Mouse (Mus musculus) limb, embryonic 15.5 days (tissue): Measurements from ENCODE around the gene Tasp1. TPM values are rescaled to one million over a fixed set of nuclear protein-coding genes. Genes with fewer than 3 reads are reported as not detected.
"Not testable (repeated sequence)": the region's sequence is repeated elsewhere in the genome, so short reads cannot be mapped to it uniquely, and the experiment has no call there.

Source experiments
- ATAC-seq: fragments of 200-750 bp; cut with Nextera tagmentation; 2 replicates; pipeline ENCODE4 v1.8.0; 2017; ENCODE audit warnings: low read depth, moderate TSS enrichment; ENCODE audit not compliant: insufficient number of reproducible peaks, low FRiP score, low TSS enrichment
- H3K27ac ChIP-seq: fragments of 300-500 bp; sonication (generic); 2 replicates; pipeline ENCODE4 v1.5.1; 2015; ENCODE audit warnings: moderate library complexity, mild to moderate bottlenecking, inconsistent platforms
- H3K27me3 ChIP-seq: fragments of 300-500 bp; sonication (generic); 2 replicates; pipeline ENCODE4 v1.6.1; 2015; ENCODE audit warnings: inconsistent platforms
- H3K36me3 ChIP-seq: fragments of 300-500 bp; sonication (generic); 2 replicates; pipeline ENCODE4 v1.6.1; 2015; ENCODE audit warnings: inconsistent platforms
- H3K4me1 ChIP-seq: fragments of 300-500 bp; sonication (generic); 2 replicates; pipeline ENCODE4 v1.6.1; 2015; ENCODE audit warnings: inconsistent platforms
- H3K4me2 ChIP-seq: fragments of 300-500 bp; sonication (generic); 2 replicates; pipeline ENCODE4 v1.6.1; 2015; ENCODE audit warnings: mild to moderate bottlenecking, inconsistent platforms
- H3K4me3 ChIP-seq: fragments of 300-500 bp; sonication (generic); 2 replicates; pipeline ENCODE4 v1.5.1; 2015; ENCODE audit warnings: mild to moderate bottlenecking, inconsistent platforms
- H3K9ac ChIP-seq: fragments of 300-500 bp; sonication (generic); 2 replicates; pipeline ENCODE4 v1.6.1; 2015; ENCODE audit warnings: inconsistent platforms
- H3K9me3 ChIP-seq: fragments of 300-500 bp; sonication (generic); 2 replicates; pipeline ENCODE4 v1.6.1; 2016; ENCODE audit warnings: inconsistent platforms
- WGBS: fragments of 180-500 bp; shearing (Covaris S2); methylation state at CpG from one replicate; pipeline ENCODE4 v1.1.7; 2015; 5-methylcytosine and 5-hydroxymethylcytosine counted together
- polyA plus RNA-seq: library from polyadenylated mRNA; unstranded; fragments of >200 nt; fragmentation: Nextera tagmentation; extraction: Ambion mirVana; gene quantifications from 2 replicates; pipeline ENCODE4 v1.2.1, GENCODE M21; 2015

Gene Tasp1
- polyA plus RNA-seq, 1 experiment from 2014 or later: 20.4 TPM

GRCm38 (mm10) chr2:140042522-140043131 is 24.0 kb downstream of the Tasp1 start:
- peaks cover 19% of the 10 kb centered on the region; the same call in 1 of the 2 replicates for H3K36me3 ChIP-seq
- no peak overlapping the region for H3K4me3 ChIP-seq
- no peak overlapping the region for H3K27ac ChIP-seq
- H3K27me3 ChIP-seq: no peaks in the 10 kb centered on the region
- H3K4me1 ChIP-seq: no peaks in the 10 kb centered on the region
- H3K9ac ChIP-seq: no peak overlapping the region
- H3K4me2 ChIP-seq: no peak overlapping the region
- no peaks in the 10 kb centered on the region for H3K9me3 ChIP-seq
- 83% methylated on average over 2 of the region's 2 CpGs for WGBS
- ATAC-seq: no peak

DNA sequence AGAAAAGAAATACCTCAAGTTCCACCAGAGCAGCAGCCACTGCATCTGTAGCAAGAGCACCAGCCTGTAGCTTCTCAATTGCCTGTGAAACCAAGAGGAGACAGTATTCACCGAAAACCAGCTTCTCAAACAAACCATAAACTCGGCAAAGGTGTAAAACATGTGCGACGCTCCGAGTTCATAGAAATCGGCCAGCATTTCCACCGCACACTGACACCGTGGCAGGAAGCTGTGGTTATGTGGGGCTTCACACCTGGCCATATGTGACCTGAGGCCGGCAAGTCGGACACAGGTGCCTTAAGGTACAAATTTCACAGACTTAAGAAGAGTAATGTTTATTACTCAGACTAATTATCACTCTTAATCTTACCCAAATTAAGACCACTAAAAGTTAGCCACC is 24.5 kb downstream of the Tasp1 start:
- no peaks in the 10 kb centered on the region for H3K4me1 ChIP-seq
- H3K36me3 ChIP-seq: peaks cover 20% of the 10 kb centered on the region; the same call in 1 of the 2 replicates

GRCm38 (mm10) chr2:140037459-140037858 is 29.1 kb downstream of the Tasp1 start:
- Histone ChIP-seq H3K9ac (no peak overlapping the region), H3K36me3 (peaks cover 7% of the 10 kb centered on the region; the same call in 1 of the 2 replicates), H3K4me3 (no peak overlapping the region), H3K4me1 (no peaks in the 10 kb centered on the region), H3K9me3 (no peaks in the 10 kb centered on the region), H3K4me2 (no peak overlapping the region), H3K27me3 (no peaks in the 10 kb centered on the region), H3K27ac (no peak overlapping the region)
- ATAC-seq: no peak
- 86% methylated on average over 2 of the region's 2 CpGs for WGBS

More for the DNA sequence above, 24.5 kb downstream of the Tasp1 start:
- H3K27me3 ChIP-seq: no peaks in the 10 kb centered on the region
- no peaks in the 10 kb centered on the region for H3K9me3 ChIP-seq
- 77% methylated on average over 10 of the region's 10 CpGs for WGBS
- H3K27ac ChIP-seq: no peak overlapping the region
- H3K4me2 ChIP-seq: no peak overlapping the region
- no peak overlapping the region for H3K4me3 ChIP-seq
- no peak for ATAC-seq
- no peak overlapping the region for H3K9ac ChIP-seq

DNA sequence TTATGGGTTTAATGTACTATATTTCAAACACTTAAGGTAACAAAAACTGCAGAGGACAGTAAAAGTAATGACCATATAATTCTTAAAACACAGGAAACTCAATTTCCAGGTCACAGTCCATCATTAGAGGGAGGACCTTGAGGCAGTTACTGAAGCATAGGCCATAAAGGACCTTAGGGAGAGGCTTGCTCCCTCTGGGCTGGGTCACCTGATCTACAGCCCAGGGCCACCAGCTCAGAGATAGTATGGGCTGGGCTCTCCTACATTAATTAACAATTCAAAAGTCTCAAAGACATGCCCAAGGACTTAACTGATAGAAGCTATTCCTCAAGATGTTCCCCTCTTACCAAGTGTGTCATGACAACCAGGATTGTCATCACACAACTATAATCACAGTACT is 29.8 kb downstream of the Tasp1 start:
- no peak overlapping the region for H3K27ac ChIP-seq
- H3K4me3 ChIP-seq: no peak overlapping the region
- H3K9ac ChIP-seq: no peak overlapping the region
- no peaks in the 10 kb centered on the region for H3K4me1 ChIP-seq
- peaks cover 5% of the 10 kb centered on the region; the same call in 1 of the 2 replicates for H3K36me3 ChIP-seq
- no peaks in the 10 kb centered on the region for H3K27me3 ChIP-seq
- no peak for ATAC-seq
- no peaks in the 10 kb centered on the region for H3K9me3 ChIP-seq
- no peak overlapping the region for H3K4me2 ChIP-seq

DNA sequence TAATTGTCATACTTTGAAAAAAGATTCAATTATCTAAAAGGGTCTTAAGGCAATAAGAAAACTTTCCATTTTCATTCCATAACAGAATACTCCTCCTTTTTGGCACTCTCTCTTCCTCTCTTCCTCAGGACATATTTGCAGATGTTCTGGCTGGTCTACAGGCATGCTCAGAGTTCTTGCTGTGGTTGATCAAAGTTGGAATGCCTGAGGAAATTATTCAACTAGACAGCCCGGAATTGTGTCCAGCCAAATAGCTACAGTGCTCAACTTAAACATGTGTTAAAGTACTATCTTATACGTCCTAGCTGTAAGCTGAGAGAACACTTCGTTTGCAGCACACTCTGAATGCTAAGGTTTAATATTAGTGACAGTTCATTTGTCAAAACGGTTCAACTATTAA is 41.7 kb downstream of the Tasp1 start:
- Histone ChIP-seq H3K9me3 (no peaks in the 10 kb centered on the region), H3K4me2 (no peak overlapping the region), H3K9ac (no peak overlapping the region), H3K4me3 (no peak overlapping the region), H3K27ac (peak overlapping the region; percentile 35; the same call in 1 of the 2 replicates), H3K27me3 (no peaks in the 10 kb centered on the region), H3K36me3 (peaks cover 17% of the 10 kb centered on the region), H3K4me1 (no peaks in the 10 kb centered on the region)
- ATAC-seq: peak; percentile 48; the same call in 1 of the 2 replicates
- WGBS: 28% methylated on average over 4 of the region's 4 CpGs

DNA sequence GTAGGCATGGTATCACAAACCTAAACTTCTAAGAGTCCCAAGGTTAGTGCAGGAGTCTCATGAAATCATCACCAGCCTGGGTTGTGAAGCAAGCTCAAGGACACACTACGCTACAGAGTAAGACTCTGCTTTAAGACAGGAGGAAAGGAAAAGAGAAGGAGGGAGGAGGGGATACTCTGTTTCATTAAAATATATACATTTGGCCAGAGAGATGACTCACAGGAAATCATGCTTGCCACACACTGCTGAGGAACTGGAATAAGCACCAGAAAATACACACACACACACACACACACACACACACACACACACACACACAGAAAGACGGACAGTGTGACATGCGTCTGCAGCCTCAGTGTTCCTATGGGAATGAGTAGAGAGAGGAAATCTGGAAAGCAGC is 59.2 kb downstream of the Tasp1 start:
- H3K36me3 ChIP-seq: peaks cover 3% of the 10 kb centered on the region; the same call in 1 of the 2 replicates
- no peaks in the 10 kb centered on the region for H3K27me3 ChIP-seq
- 96% methylated on average over 3 of the region's 3 CpGs for WGBS
- no peak overlapping the region for H3K4me2 ChIP-seq
- H3K4me1 ChIP-seq: no peaks in the 10 kb centered on the region
- H3K4me3 ChIP-seq: no peak overlapping the region
- no peak overlapping the region for H3K9ac ChIP-seq
- H3K27ac ChIP-seq: no peak overlapping the region
- ATAC-seq: no peak
- H3K9me3 ChIP-seq: no peaks in the 10 kb centered on the region

- H3K27me3 ChIP-seq: no peaks in the 10 kb centered on the region
- H3K4me2 ChIP-seq: no peak overlapping the region
- 91% methylated on average over 2 of the region's 2 CpGs for WGBS
- no peak overlapping the region for H3K9ac ChIP-seq
- no peak overlapping the region for H3K4me3 ChIP-seq
- ATAC-seq: no peak
- H3K36me3 ChIP-seq: peaks cover 10% of the 10 kb centered on the region; the same call in 1 of the 2 replicates
- no peak overlapping the region for H3K27ac ChIP-seq
- H3K4me1 ChIP-seq: no peaks in the 10 kb centered on the region
- H3K9me3 ChIP-seq: no peaks in the 10 kb centered on the region
These were observed 68.4 kb downstream of the Tasp1 start for GRCm38 (mm10) chr2:139998170-139998569.

DNA sequence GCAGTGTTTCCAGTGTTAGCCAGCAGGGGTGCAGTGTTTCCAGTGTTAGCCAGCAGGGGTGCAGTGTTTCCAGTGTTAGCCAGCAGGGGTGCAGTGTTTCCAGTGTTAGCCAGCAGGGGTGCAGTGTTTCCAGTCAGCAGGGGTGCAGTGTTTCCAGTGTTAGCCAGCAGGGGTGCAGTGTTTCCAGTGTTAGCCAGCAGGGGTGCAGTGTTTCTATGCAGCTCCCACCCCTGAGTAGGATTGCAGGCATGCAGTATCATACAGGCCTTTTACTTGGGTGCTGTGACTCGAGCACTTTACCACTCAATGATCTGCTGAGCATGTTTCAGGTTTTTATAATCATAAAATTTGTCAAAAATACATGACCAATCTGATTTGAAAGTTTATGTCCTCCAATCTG is 76.7 kb downstream of the Tasp1 start:
- not testable (repeated sequence) for H3K36me3 ChIP-seq, H3K4me3 ChIP-seq, H3K27ac ChIP-seq, H3K4me1 ChIP-seq, H3K4me2 ChIP-seq, ATAC-seq, H3K9me3 ChIP-seq, H3K27me3 ChIP-seq, H3K9ac ChIP-seq
- WGBS: 90% methylated on average over 1 of the region's 1 CpGs

DNA sequence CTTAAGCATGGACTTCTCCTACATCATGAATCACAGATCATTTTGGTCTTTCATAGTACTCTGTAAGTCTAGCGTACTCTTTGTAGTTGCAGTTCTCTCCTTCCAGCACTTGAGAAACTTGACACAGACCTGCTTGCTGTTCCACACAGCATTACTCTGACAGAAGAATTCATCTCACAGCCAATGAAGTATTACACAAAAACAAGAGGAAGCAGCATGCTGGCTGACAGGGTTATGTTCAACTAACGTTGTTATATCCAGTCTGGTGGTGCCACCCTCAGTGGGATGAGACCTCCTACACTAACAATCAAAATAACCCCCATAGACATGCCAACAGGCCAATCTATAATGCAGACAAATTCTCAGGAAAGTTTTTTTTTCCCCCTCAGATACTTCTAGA is 99.2 kb downstream of the Tasp1 start:
- Histone ChIP-seq H3K9me3 (no peaks in the 10 kb centered on the region), H3K36me3 (no peaks in the 10 kb centered on the region), H3K27ac (no peak overlapping the region), H3K9ac (no peak overlapping the region), H3K27me3 (no peaks in the 10 kb centered on the region), H3K4me1 (no peaks in the 10 kb centered on the region), H3K4me3 (no peak overlapping the region), H3K4me2 (no peak overlapping the region)
- no peak for ATAC-seq
- 79% methylated on average over 2 of the region's 2 CpGs for WGBS

DNA sequence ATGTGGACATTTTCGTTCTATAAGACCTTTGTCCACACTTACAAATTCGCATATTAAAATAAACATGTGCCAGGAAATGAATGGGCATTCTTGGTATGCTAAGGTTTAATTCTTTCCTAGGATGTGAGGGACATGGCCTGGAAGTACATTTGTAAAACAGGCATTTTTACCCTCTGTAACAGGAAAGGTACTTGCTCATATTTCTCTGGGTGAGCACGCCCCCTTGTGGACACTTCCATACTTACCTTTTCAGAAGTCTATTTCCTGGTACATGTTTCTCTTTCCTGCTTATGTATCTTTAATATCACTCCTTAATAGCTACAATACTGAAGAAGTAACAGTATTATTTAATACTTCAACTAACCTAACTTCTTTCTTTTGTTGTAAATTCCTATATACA is 100.3 kb downstream of the Tasp1 start:
- Histone ChIP-seq H3K27me3 (no peaks in the 10 kb centered on the region), H3K9me3 (no peaks in the 10 kb centered on the region), H3K4me2 (no peak overlapping the region), H3K36me3 (no peaks in the 10 kb centered on the region), H3K4me1 (no peaks in the 10 kb centered on the region), H3K9ac (no peak overlapping the region), H3K4me3 (no peak overlapping the region), H3K27ac (no peak overlapping the region)
- no peak for ATAC-seq
- 47% methylated on average over 3 of the region's 3 CpGs for WGBS

DNA sequence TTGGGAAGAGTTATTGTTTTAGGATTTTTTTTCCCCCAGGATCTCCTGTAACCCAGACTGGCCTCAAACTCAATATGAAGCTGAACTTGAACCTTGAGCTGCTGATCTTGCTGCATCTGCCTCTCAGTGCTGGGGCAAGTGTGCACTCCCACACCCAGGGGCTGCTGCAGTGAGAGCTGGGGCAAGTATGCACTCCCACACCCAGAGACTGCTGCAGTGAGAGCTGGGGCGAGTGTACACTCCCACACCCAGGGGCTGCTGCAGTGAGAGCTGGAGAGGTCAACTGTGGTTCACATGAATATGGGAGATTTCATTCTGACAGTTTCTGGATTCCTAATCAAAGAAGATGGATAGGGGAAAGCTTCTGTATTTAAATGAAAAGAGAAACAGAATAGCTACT is 117.8 kb downstream of the Tasp1 start:
- H3K27ac ChIP-seq: no peak overlapping the region
- WGBS: 43% methylated on average over 1 of the region's 1 CpGs
- no peak for ATAC-seq

GRCm38 (mm10) chr2:139937581-139937980 is 129.0 kb downstream of the Tasp1 start:
- Histone ChIP-seq H3K4me3 (no peak overlapping the region), H3K4me2 (no peak overlapping the region), H3K36me3 (peaks cover 7% of the 10 kb centered on the region), H3K27ac (no peak overlapping the region), H3K27me3 (no peaks in the 10 kb centered on the region), H3K4me1 (no peaks in the 10 kb centered on the region), H3K9me3 (no peaks in the 10 kb centered on the region), H3K9ac (no peak overlapping the region)
- WGBS: 79% methylated on average over 2 of the region's 2 CpGs
- ATAC-seq: no peak

More for the DNA sequence above, 117.8 kb downstream of the Tasp1 start:
- Histone ChIP-seq H3K4me3 (no peak overlapping the region), H3K4me1 (no peaks in the 10 kb centered on the region), H3K4me2 (no peak overlapping the region), H3K36me3 (no peaks in the 10 kb centered on the region), H3K9me3 (no peaks in the 10 kb centered on the region), H3K27me3 (no peaks in the 10 kb centered on the region), H3K9ac (no peak overlapping the region)

GRCm38 (mm10) chr2:139934577-139934976 is 132.0 kb downstream of the Tasp1 start:
- ATAC-seq: no peak

More at GRCm38 (mm10) chr2:139934577-139934976, 132.0 kb downstream of the Tasp1 start:
- H3K36me3 ChIP-seq: no peaks in the 10 kb centered on the region
- H3K4me1 ChIP-seq: no peaks in the 10 kb centered on the region
- no peak overlapping the region for H3K9ac ChIP-seq
- peak overlapping the region; percentile 71 for H3K27ac ChIP-seq
- H3K9me3 ChIP-seq: no peaks in the 10 kb centered on the region
- H3K27me3 ChIP-seq: no peaks in the 10 kb centered on the region
- H3K4me2 ChIP-seq: no peak overlapping the region
- H3K4me3 ChIP-seq: no peak overlapping the region
- 22% methylated on average over 10 of the region's 10 CpGs for WGBS
